Mouse (Mus musculus) splenic B cell, adult 2 months (primary cell): ENCODE measurements around the gene Vmp1.

ENCODE experiments used
- DNase-seq: peaks from one replicate; pipeline ENCODE4 v3.0.0-alpha.2; 2011; ENCODE audit warnings: low read depth, low spot score
- H3K27me3 ChIP-seq: 2 replicates; pipeline ENCODE4 v1.6.1; 2012; ENCODE audit warnings: mild to moderate bottlenecking, low read length, moderate library complexity, mixed read lengths; ENCODE audit not compliant: control insufficient read depth, poor library complexity, insufficient read depth, severe bottlenecking
- H3K36me3 ChIP-seq: 2 replicates; pipeline ENCODE4 v1.6.1; 2012; ENCODE audit warnings: mild to moderate bottlenecking, low read length, moderate library complexity, mixed read lengths; ENCODE audit not compliant: control insufficient read depth, poor library complexity, insufficient read depth, severe bottlenecking

The Vmp1 gene

GRCm38 (mm10) chr11:86634396-86634795 is 49.2 kb downstream of the Vmp1 start:
- no peaks in the 10 kb centered on the region for H3K27me3 ChIP-seq
- H3K36me3 ChIP-seq, result no peaks in the 10 kb centered on the region
- DNase-seq, result no peak

GRCm38 (mm10) chr11:86629941-86630340 is 53.7 kb downstream of the Vmp1 start:
- DNase-seq, result no peak
- Histone ChIP-seq H3K36me3 (no peaks in the 10 kb centered on the region), H3K27me3 (no peaks in the 10 kb centered on the region)

- Histone ChIP-seq H3K36me3 (no peaks in the 10 kb centered on the region), H3K27me3 (no peaks in the 10 kb centered on the region)
- no peak for DNase-seq
Observed at GRCm38 (mm10) chr11:86629445-86629844, 54.2 kb downstream of the Vmp1 start.

- H3K27me3 ChIP-seq, result no peaks in the 10 kb centered on the region
- H3K36me3 ChIP-seq, result no peaks in the 10 kb centered on the region
- DNase-seq, result no peak
Observed at GRCm38 (mm10) chr11:86628448-86628847, 55.2 kb downstream of the Vmp1 start.

GRCm38 (mm10) chr11:86627649-86628048 is 56.0 kb downstream of the Vmp1 start:
- Histone ChIP-seq H3K36me3 (no peaks in the 10 kb centered on the region), H3K27me3 (no peaks in the 10 kb centered on the region)
- DNase-seq, result peak; percentile 11

- Histone ChIP-seq H3K27me3 (no peaks in the 10 kb centered on the region), H3K36me3 (no peaks in the 10 kb centered on the region)
- no peak for DNase-seq
Observed at GRCm38 (mm10) chr11:86626714-86627113, 56.9 kb downstream of the Vmp1 start.

GRCm38 (mm10) chr11:86624237-86624941 is 59.2 kb downstream of the Vmp1 start:
- DNase-seq, result peak; percentile 82
- Histone ChIP-seq H3K36me3 (no peaks in the 10 kb centered on the region), H3K27me3 (no peaks in the 10 kb centered on the region)

GRCm38 (mm10) chr11:86623402-86624010 is 60.1 kb downstream of the Vmp1 start:
- Histone ChIP-seq H3K27me3 (no peaks in the 10 kb centered on the region), H3K36me3 (no peaks in the 10 kb centered on the region)
- peak; percentile 13 for DNase-seq

- no peaks in the 10 kb centered on the region for H3K36me3 ChIP-seq
- no peaks in the 10 kb centered on the region for H3K27me3 ChIP-seq
- DNase-seq, result no peak
Observed at GRCm38 (mm10) chr11:86622191-86622912, 61.3 kb downstream of the Vmp1 start.

- no peaks in the 10 kb centered on the region for H3K36me3 ChIP-seq
- H3K27me3 ChIP-seq, result no peaks in the 10 kb centered on the region
- DNase-seq, result no peak
Observed at GRCm38 (mm10) chr11:86621139-86621538, 62.5 kb downstream of the Vmp1 start.

GRCm38 (mm10) chr11:86618548-86619335 is 64.9 kb downstream of the Vmp1 start:
- Histone ChIP-seq H3K27me3 (no peaks in the 10 kb centered on the region), H3K36me3 (no peaks in the 10 kb centered on the region)
- DNase-seq, result no peak

GRCm38 (mm10) chr11:86614607-86615006 is 69.0 kb downstream of the Vmp1 start:
- no peak for DNase-seq
- 0 out of 2 replicates have a peak, but pooled peaks cover 2% of the 10 kb centered on the region for H3K36me3 ChIP-seq
- H3K27me3 ChIP-seq, result no peaks in the 10 kb centered on the region

GRCm38 (mm10) chr11:86614056-86614530 is 69.5 kb downstream of the Vmp1 start:
- peak; percentile 66 for DNase-seq
- Histone ChIP-seq H3K36me3 (0 out of 2 replicates have a peak, but pooled peaks cover 2% of the 10 kb centered on the region), H3K27me3 (no peaks in the 10 kb centered on the region)

- H3K27me3 ChIP-seq, result no peaks in the 10 kb centered on the region
- no peak for DNase-seq
- H3K36me3 ChIP-seq, result 0 out of 2 replicates have a peak, but pooled peaks cover 2% of the 10 kb centered on the region
Observed at GRCm38 (mm10) chr11:86611991-86612390, 71.6 kb downstream of the Vmp1 start.
